ENCODE assay signal across 8 mouse cellular contexts in the genomic region with DNA sequence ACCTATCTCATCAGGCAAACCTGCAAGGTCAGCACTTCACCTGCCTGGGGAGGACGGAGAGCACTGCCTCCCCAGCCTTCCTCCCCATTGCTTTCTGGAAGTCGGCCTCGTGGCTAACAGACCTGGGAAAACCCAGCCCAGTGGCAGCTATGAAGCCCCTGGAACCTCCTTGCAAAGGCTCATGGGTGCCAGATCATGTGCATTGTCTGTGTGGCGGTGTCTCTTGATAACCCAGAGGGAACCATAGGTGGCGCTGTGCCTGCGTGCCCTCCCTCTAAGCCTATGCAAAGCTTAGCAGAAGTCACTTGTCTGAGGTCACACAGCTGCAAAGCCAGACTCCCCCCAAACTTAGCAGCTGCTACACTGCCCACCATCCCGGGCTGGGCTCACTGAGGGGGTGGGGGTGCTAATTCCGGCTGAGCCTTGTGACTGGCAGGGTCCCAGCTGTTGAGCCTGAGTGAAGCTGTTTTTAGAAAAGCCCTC. TPM values are rescaled to one million over a fixed set of nuclear protein-coding genes. Genes with fewer than 3 reads are reported as not detected.
DNase-seq lines count a peak whose midpoint lies in the region; ATAC-seq lines count a peak whose summit lies in the region.

No protein-coding gene starts in this region.

- DNase-seq in cerebellum, adult 9-10 months: peak; percentile 48
- DNase-seq in cerebellum, adult 11 months: no peak
- DNase-seq in embryo, embryonic 10.5 days (ENCODE audit: low spot score): peak; percentile 88
- DNase-seq in kidney, adult 11 months: peak; percentile 69
- DNase-seq in limb, embryonic 10.5 days (ENCODE audit: low spot score): peak; percentile 70
- DNase-seq in midbrain, embryonic 10.5 days (ENCODE audit: low spot score): peak; percentile 81
- peak; percentile 66 to 80 for DNase-seq in spleen, adult 18-20 months

- no peaks in the 10 kb centered on the region for H3K36me3 ChIP-seq in limb, embryonic 10.5 days
- no peaks in the 10 kb centered on the region for H3K36me3 ChIP-seq in midbrain, embryonic 10.5 days

- ATAC-seq in granulocyte monocyte progenitor cell, adult 5-6 weeks (replicated peaks; ENCODE audit: poor library complexity, severe bottlenecking): peak; percentile 36

- peak overlapping the region; percentile 20; the same call in 1 of the 2 replicates for H3K27ac ChIP-seq in limb, embryonic 10.5 days
- H3K27ac ChIP-seq in midbrain, embryonic 10.5 days (replicated peaks): peak overlapping the region; percentile 69

- H3K27me3 ChIP-seq in limb, embryonic 10.5 days (ENCODE audit: low read depth, poor library complexity, severe bottlenecking): peaks cover 48% of the 10 kb centered on the region
- H3K27me3 ChIP-seq in midbrain, embryonic 10.5 days (ENCODE audit: low read depth, poor library complexity, severe bottlenecking): peaks cover 55% of the 10 kb centered on the region

- peaks cover 41% of the 10 kb centered on the region for H3K4me1 ChIP-seq in limb, embryonic 10.5 days
- H3K4me1 ChIP-seq in midbrain, embryonic 10.5 days: peaks cover 48% of the 10 kb centered on the region

- no peaks in the 10 kb centered on the region for H3K9me3 ChIP-seq in limb, embryonic 10.5 days (replicated peaks)
- H3K9me3 ChIP-seq in midbrain, embryonic 10.5 days (replicated peaks): no peaks in the 10 kb centered on the region

- H3K4me3 ChIP-seq in limb, embryonic 10.5 days: no peak overlapping the region; the same call in 1 of the 2 replicates
- H3K4me3 ChIP-seq in midbrain, embryonic 10.5 days: no peak overlapping the region

- WGBS in limb, embryonic 10.5 days: 15% methylated on average over 8 of the region's 8 CpGs
- 12% methylated on average over 8 of the region's 8 CpGs for WGBS in midbrain, embryonic 10.5 days

RNA-seq across cellular contexts. Expression of a gene that starts 1.9 kb away (rescaled TPM):
- 128 and 139 TPM in 2 replicates for total RNA-seq in granulocyte monocyte progenitor cell, adult 5-6 weeks (2014; fragmentation: Nextera tagmentation)
- total RNA-seq in granulocyte monocyte progenitor cell, adult 5-6 weeks (2017): 109 and 122 TPM in 2 replicates
- polyA plus RNA-seq in limb, embryonic 10.5 days (2016; fragmentation: Nextera tagmentation; extraction: Ambion mirVana): 1.9 and 3.0 TPM in 2 replicates
- polyA plus RNA-seq in midbrain, embryonic 10.5 days (2016; fragmentation: Nextera tagmentation; extraction: Ambion mirVana): 2.9 and 3.4 TPM in 2 replicates

RNA-seq across cellular contexts. Expression of a gene that starts 26.5 kb away (rescaled TPM):
- 113 and 231 TPM in 2 replicates for total RNA-seq in granulocyte monocyte progenitor cell, adult 5-6 weeks (2014; fragmentation: Nextera tagmentation)
- total RNA-seq in granulocyte monocyte progenitor cell, adult 5-6 weeks (2017): 339 TPM in 2 replicates
- 359 and 361 TPM in 2 replicates for polyA plus RNA-seq in limb, embryonic 10.5 days (2016; fragmentation: Nextera tagmentation; extraction: Ambion mirVana)
- 306 and 361 TPM in 2 replicates for polyA plus RNA-seq in midbrain, embryonic 10.5 days (2016; fragmentation: Nextera tagmentation; extraction: Ambion mirVana)

RNA-seq across cellular contexts. Expression of a gene that starts 29.4 kb away (rescaled TPM):
- 18.1 and 23.3 TPM in 2 replicates for total RNA-seq in granulocyte monocyte progenitor cell, adult 5-6 weeks (2014; fragmentation: Nextera tagmentation)
- 3.6 and 7.8 TPM in 2 replicates for total RNA-seq in granulocyte monocyte progenitor cell, adult 5-6 weeks (2017)
- polyA plus RNA-seq in limb, embryonic 10.5 days (2016; fragmentation: Nextera tagmentation; extraction: Ambion mirVana): 1.3 and 1.6 TPM in 2 replicates
- 1.7 and 1.8 TPM in 2 replicates for polyA plus RNA-seq in midbrain, embryonic 10.5 days (2016; fragmentation: Nextera tagmentation; extraction: Ambion mirVana)

RNA-seq across cellular contexts. Expression of a gene that starts 56.7 kb away (rescaled TPM):
- 118 and 134 TPM in 2 replicates for total RNA-seq in granulocyte monocyte progenitor cell, adult 5-6 weeks (2014; fragmentation: Nextera tagmentation)
- 73.9 and 101 TPM in 2 replicates for total RNA-seq in granulocyte monocyte progenitor cell, adult 5-6 weeks (2017)
- polyA plus RNA-seq in limb, embryonic 10.5 days (2016; fragmentation: Nextera tagmentation; extraction: Ambion mirVana): 59.3 and 82.8 TPM in 2 replicates
- 44.5 and 46.2 TPM in 2 replicates for polyA plus RNA-seq in midbrain, embryonic 10.5 days (2016; fragmentation: Nextera tagmentation; extraction: Ambion mirVana)
